Mouse (Mus musculus): ENCODE measurements around the gene Srpk1. TPM values are rescaled to one million over a fixed set of nuclear protein-coding genes. Genes with fewer than 3 reads are reported as not detected.
A peak's percentile ranks its signal among the peaks of the same experiment; 100 is the strongest.

Gene Srpk1
- polyA plus RNA-seq, 1 experiment, result 29.0 TPM

DNA sequence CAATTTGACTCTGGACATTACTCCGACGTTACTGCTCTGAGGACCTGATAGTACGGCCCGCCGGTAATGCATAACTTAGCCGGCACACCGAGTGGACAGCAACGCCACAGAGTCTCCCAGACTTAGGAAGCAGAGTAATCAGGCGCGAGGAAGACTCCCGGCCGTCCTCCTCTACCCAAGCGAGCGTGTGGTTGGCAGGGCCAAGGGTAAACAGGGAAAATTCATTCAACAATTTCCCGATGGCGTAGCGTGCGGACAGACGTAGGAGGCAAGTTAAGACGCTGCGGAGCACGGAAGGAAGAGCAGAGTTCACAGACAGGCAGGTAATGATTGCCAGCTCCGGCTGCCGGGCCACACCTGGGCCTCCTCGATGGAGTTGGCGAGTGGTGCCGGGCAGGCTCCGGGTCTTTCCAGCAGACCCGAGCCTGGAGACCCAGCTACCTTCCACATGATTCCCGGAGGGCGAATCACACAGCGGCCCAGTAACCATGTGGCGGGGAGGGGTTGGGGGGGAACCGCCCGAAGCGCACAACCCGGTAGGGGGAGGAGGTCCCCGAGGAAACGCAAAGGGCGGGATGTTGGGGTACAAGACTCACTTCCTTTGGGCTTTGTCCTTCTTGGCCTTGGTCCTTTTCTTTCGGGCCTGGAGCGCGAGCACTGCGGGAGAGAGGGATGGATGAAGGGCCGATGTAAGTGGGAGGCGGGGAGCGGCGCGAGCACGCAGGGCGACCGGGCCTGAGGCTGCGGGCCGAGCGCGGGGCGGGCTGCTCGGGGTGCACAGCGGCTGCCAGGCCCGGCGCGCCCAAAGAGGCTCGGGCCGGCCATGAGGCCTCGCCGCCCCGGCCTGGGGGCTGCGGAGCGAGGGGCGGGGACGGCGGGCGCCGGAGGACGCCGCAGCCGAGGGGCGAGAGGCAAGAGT lies 869 bp downstream of the Srpk1 start:
- H3K36me3 ChIP-seq (ENCODE audit: control insufficient read depth, insufficient read depth), result peaks cover 22% of the 10 kb centered on the region
- peaks cover 1% of the 10 kb centered on the region for H3K27me3 ChIP-seq (ENCODE audit: control insufficient read depth, insufficient read depth, insufficient read length)
- peak overlapping the region; percentile 92 for H3ac ChIP-seq (ENCODE audit: control insufficient read depth, insufficient read length, low read depth)
- H3K79me2 ChIP-seq (ENCODE audit: control insufficient read depth, insufficient read depth), result peaks cover 60% of the 10 kb centered on the region
- no peak for TF ChIP-seq FOSL1 (IDR thresholded peaks at IDR 0.05; ENCODE audit: insufficient read depth, low read length, poor library complexity, severe bottlenecking)
- no peak for TF ChIP-seq MYOD1 (IDR thresholded peaks at IDR 0.05; ENCODE audit: control insufficient read depth, insufficient read length, low read depth)
- peak; percentile 35 for TF ChIP-seq USF1 (IDR thresholded peaks at IDR 0.05; ENCODE audit: low read depth)
- peaks cover 51% of the 10 kb centered on the region for H3K79me3 ChIP-seq (ENCODE audit: low read depth)
- peak overlapping the region; percentile 86 for H3K4me3 ChIP-seq (ENCODE audit: insufficient read depth, poor library complexity, severe bottlenecking)

DNA sequence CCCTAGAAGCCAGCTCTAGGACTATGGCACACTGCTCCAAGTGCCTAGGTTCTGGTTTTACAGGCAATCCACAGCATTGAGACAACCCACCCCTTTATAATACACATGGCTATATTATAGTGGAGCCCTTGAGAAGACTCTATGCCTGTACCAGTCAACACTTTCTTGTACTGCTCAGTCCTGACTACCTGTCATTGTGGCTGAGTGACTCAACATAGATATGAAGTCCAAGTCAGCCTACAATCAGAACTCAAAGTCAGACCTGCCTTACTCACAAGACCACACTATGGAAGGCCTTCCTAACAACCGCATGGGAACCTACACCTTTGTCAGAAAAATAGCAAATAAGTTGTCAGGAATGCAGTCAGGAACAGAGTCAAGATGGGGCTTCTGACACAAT lies 3.7 kb downstream of the Srpk1 start:
- Histone ChIP-seq H3K27me3 (ENCODE audit: control insufficient read depth, insufficient read depth, insufficient read length) (no peaks in the 10 kb centered on the region), H3K79me2 (ENCODE audit: control insufficient read depth, insufficient read depth) (peaks cover 88% of the 10 kb centered on the region), H3K36me3 (ENCODE audit: control insufficient read depth, insufficient read depth) (peaks cover 34% of the 10 kb centered on the region), H3K79me3 (ENCODE audit: low read depth) (peaks cover 79% of the 10 kb centered on the region), H3ac (ENCODE audit: control insufficient read depth, insufficient read length, low read depth) (no peak overlapping the region), H3K4me3 (ENCODE audit: insufficient read depth, poor library complexity, severe bottlenecking) (no peak overlapping the region)
- TF ChIP-seq CEBPB (IDR thresholded peaks at IDR 0.05; ENCODE audit: low read depth) (no peak), MYOG (IDR thresholded peaks at IDR 0.05; ENCODE audit: control insufficient read depth, extremely low read depth, insufficient read length) (no peak), MAX (IDR thresholded peaks at IDR 0.05) (no peak), CTCF (IDR thresholded peaks at IDR 0.05; ENCODE audit: control insufficient read depth, insufficient read depth, insufficient read length) (no peak), FOSL1 (IDR thresholded peaks at IDR 0.05; ENCODE audit: insufficient read depth, low read length, poor library complexity, severe bottlenecking) (no peak), MYOD1 (IDR thresholded peaks at IDR 0.05; ENCODE audit: control insufficient read depth, insufficient read length, low read depth) (no peak), USF1 (IDR thresholded peaks at IDR 0.05; ENCODE audit: low read depth) (no peak)

- TF ChIP-seq MAX (IDR thresholded peaks at IDR 0.05) (no peak), MYOD1 (IDR thresholded peaks at IDR 0.05; ENCODE audit: control insufficient read depth, insufficient read length, low read depth) (no peak), FOSL1 (IDR thresholded peaks at IDR 0.05; ENCODE audit: insufficient read depth, low read length, poor library complexity, severe bottlenecking) (no peak), CEBPB (IDR thresholded peaks at IDR 0.05; ENCODE audit: low read depth) (no peak), MYOG (IDR thresholded peaks at IDR 0.05; ENCODE audit: control insufficient read depth, extremely low read depth, insufficient read length) (no peak), USF1 (IDR thresholded peaks at IDR 0.05; ENCODE audit: low read depth) (no peak), CTCF (IDR thresholded peaks at IDR 0.05; ENCODE audit: control insufficient read depth, insufficient read depth, insufficient read length) (no peak)
- Histone ChIP-seq H3K4me3 (ENCODE audit: insufficient read depth, poor library complexity, severe bottlenecking) (no peak overlapping the region), H3K79me3 (ENCODE audit: low read depth) (peaks cover 85% of the 10 kb centered on the region), H3K27me3 (ENCODE audit: control insufficient read depth, insufficient read depth, insufficient read length) (no peaks in the 10 kb centered on the region), H3K79me2 (ENCODE audit: control insufficient read depth, insufficient read depth) (peaks cover 95% of the 10 kb centered on the region), H3ac (ENCODE audit: control insufficient read depth, insufficient read length, low read depth) (no peak overlapping the region), H3K36me3 (ENCODE audit: control insufficient read depth, insufficient read depth) (peaks cover 34% of the 10 kb centered on the region)
Measured at GRCm38 (mm10) chr17:28618124-28618523, 4.4 kb downstream of the Srpk1 start.

DNA sequence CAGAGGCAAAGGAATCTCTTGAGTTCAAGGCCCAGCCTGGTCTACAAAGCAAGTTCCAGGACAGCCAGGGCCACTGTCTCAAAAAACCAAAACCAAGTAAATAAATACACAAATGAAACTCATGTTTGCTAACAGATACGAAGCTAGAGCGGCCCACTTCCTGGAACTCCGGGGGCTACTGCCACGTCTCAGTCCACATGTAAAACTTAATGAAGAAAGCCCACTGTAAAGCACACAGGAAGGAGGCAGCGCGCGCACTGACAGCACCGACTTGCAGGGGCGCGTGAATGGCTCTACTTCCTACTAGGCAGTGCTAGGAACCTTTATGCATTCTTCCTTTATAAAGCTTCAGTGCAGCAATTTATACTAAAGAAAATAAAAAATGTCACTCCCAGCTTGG lies 4.9 kb downstream of the Srpk1 start:
- peaks cover 34% of the 10 kb centered on the region for H3K36me3 ChIP-seq (ENCODE audit: control insufficient read depth, insufficient read depth)
- peaks cover 90% of the 10 kb centered on the region for H3K79me3 ChIP-seq (ENCODE audit: low read depth)
- no peak overlapping the region for H3ac ChIP-seq (ENCODE audit: control insufficient read depth, insufficient read length, low read depth)
- H3K4me3 ChIP-seq (ENCODE audit: insufficient read depth, poor library complexity, severe bottlenecking), result no peak overlapping the region
- H3K79me2 ChIP-seq (ENCODE audit: control insufficient read depth, insufficient read depth), result peaks cover 100% of the 10 kb centered on the region
- TF ChIP-seq CTCF (IDR thresholded peaks at IDR 0.05; ENCODE audit: control insufficient read depth, insufficient read depth, insufficient read length), result no peak
- TF ChIP-seq CEBPB (IDR thresholded peaks at IDR 0.05; ENCODE audit: low read depth), result no peak
- TF ChIP-seq USF1 (IDR thresholded peaks at IDR 0.05; ENCODE audit: low read depth), result no peak
- TF ChIP-seq MYOG (IDR thresholded peaks at IDR 0.05; ENCODE audit: control insufficient read depth, extremely low read depth, insufficient read length), result no peak
- no peak for TF ChIP-seq FOSL1 (IDR thresholded peaks at IDR 0.05; ENCODE audit: insufficient read depth, low read length, poor library complexity, severe bottlenecking)
- TF ChIP-seq MYOD1 (IDR thresholded peaks at IDR 0.05; ENCODE audit: control insufficient read depth, insufficient read length, low read depth), result no peak
- no peak for TF ChIP-seq MAX (IDR thresholded peaks at IDR 0.05)
- H3K27me3 ChIP-seq (ENCODE audit: control insufficient read depth, insufficient read depth, insufficient read length), result no peaks in the 10 kb centered on the region

- peaks cover 100% of the 10 kb centered on the region for H3K79me2 ChIP-seq (ENCODE audit: control insufficient read depth, insufficient read depth)
- H3K4me3 ChIP-seq (ENCODE audit: insufficient read depth, poor library complexity, severe bottlenecking), result no peak overlapping the region
- H3K36me3 ChIP-seq (ENCODE audit: control insufficient read depth, insufficient read depth), result peaks cover 31% of the 10 kb centered on the region
- peaks cover 94% of the 10 kb centered on the region for H3K79me3 ChIP-seq (ENCODE audit: low read depth)
- no peaks in the 10 kb centered on the region for H3K27me3 ChIP-seq (ENCODE audit: control insufficient read depth, insufficient read depth, insufficient read length)
- no peak for TF ChIP-seq USF1 (IDR thresholded peaks at IDR 0.05; ENCODE audit: low read depth)
- no peak for TF ChIP-seq CEBPB (IDR thresholded peaks at IDR 0.05; ENCODE audit: low read depth)
- no peak for TF ChIP-seq MAX (IDR thresholded peaks at IDR 0.05)
- TF ChIP-seq MYOG (IDR thresholded peaks at IDR 0.05; ENCODE audit: control insufficient read depth, extremely low read depth, insufficient read length), result no peak
- no peak for TF ChIP-seq FOSL1 (IDR thresholded peaks at IDR 0.05; ENCODE audit: insufficient read depth, low read length, poor library complexity, severe bottlenecking)
- TF ChIP-seq CTCF (IDR thresholded peaks at IDR 0.05; ENCODE audit: control insufficient read depth, insufficient read depth, insufficient read length), result no peak
- H3ac ChIP-seq (ENCODE audit: control insufficient read depth, insufficient read length, low read depth), result no peak overlapping the region
Measured at GRCm38 (mm10) chr17:28615332-28615731, 7.2 kb downstream of the Srpk1 start.

Measured in C2C12 (cell line).